Mouse (Mus musculus) urinary bladder, postnatal 4 days (tissue): ENCODE data around the gene Gfm1.

Source experiments
- DNase-seq, 2 experiments: peaks; one replicate each; pipeline ENCODE4 v3.0.0; 2021 to 2022; ENCODE audit warnings: low spot score in 2 of 2

The Gfm1 gene

DNA sequence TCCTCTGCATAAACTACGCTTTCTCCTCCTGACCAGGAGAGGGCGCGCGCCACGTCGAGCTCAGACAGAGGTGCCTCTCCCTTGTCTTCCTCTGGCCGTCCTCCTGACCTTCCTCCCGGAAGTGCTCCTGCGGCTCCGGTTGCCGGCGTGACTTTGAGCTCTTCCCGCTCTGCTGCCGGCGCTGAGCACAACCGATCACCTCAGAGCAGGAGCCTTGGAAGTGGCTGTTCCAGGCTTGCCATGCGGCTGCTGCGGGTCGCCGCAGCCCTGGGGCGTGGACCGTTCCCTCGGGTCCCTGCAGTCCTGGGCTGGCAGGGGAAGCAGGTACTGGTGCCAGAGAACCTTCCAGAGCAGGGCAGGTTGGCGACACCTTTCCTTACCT lies at the start of gene Gfm1:
TSS of gene Gfm1 (plus strand) at position 98 of the 382 bp plus-strand sequence.
- peak; percentile 79 to 88 for DNase-seq

DNA sequence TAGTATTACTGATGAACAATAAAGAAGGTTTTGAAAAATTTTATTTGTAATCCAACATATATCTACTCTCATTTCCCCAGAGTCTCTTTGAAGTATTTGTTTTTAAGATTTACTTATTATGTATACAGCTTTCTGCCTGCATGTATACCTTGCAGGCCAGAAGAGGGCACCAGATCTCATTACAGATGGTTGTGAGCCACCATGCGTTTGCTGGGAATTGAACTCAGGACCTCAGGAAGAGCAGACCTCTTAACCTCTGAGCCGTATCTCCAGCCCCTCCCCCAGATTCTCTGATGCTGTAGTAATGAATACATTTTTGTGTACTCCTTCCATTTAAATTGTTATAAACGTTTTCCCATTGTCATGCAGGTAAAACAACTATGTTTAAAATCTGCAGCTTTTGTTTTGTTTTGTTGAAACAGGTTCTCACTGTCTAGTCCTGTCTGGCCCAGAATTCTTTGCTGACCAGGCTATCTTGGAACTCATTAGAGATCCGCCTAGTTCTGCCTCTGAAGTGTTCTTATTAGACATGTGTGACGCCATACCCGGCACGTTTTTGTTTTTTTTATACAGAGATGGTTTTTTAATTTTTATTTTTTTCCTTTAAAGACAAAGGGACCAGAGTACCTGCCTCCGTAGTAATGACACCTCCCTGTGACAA lies 428 bp upstream of the Gfm1 start:
- DNase-seq, result no peak

DNA sequence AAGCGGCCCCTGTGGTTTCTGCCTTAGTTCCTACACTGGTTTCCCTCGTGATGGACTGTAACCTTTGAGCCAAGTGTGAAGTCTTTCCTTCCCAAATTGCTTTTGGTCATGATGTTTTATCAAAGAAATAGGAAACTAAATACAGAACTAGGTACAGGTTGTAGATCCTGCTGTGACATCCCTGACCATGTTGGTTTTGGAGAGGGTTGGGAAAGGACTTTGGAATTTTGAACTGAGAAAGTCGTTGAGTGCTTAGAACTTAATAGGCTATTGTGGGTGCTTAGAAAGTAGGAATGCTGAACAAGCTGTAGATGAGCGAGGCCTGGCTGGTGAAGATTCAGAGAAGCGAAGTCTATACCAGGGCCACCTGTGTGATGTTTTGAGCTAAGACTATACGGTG lies 4.1 kb downstream of the Gfm1 start:
- no peak for DNase-seq

DNA sequence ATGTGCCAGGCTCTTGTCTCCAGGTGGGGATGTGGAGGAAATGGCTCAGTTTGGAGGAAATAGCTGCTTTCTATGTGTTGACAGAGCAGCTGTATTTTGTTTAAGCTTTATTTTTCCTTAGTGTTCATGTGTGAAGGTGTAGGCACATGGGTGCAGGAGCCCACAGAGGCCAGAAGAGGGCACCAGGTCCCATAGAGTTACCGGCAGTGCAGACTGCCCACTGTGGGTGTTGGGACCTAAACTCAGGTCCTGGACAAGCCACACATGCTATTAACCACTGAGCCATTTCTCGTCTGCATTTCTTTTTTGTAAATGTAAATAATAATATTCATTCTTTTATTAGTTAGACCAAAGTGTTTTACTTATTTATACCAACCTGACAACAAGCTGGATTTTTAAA lies 17.2 kb downstream of the Gfm1 start:
- DNase-seq, result no peak

DNA sequence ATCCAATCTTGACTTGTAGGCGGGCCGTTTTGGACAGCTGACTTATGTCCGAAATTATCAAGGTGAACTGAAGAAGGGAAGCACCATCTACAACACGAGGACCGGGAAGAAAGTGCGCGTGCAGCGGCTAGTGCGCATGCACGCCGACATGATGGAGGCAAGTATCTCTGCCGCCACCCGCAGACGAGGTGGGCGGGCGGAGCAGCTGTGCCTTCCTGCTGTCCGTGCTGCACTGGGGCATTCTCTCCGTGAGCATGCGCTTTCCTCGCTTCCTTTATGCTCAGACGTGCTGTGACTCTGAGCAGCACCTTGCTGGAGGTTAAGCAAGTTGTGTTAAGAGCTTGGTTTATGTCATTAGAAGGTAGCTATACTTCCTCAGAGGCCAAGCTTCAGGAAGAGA lies 19.8 kb downstream of the Gfm1 start:
- no peak for DNase-seq

DNA sequence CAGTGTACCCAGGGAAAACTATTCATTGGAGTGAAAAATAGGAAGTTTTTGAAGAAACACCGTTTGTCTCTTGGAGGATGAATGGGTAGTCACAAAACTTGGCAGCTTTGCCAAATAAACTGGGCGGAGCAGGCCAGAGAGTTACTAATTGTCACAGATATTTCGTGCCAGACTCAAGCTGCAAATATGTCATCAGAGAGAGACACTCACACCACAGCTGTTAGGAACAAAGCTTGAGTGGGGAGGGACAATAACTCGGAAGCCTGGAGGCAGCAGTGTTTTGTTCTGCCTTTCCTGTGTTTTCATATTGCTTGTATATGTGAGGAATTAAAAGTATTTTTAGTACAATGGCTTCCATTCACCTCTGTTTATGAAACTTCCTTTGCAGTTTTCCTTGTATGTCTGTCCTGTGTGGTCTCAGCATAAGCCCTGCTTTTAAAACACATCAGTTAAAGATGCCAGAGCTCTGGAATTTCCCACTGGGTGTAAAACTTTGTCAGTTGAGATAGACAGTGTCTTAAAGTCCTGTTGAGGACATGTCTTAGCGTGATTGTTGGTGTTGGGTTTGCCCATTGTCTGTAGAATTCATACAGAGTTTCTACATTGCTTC lies 20.8 kb downstream of the Gfm1 start:
- no peak for DNase-seq

DNA sequence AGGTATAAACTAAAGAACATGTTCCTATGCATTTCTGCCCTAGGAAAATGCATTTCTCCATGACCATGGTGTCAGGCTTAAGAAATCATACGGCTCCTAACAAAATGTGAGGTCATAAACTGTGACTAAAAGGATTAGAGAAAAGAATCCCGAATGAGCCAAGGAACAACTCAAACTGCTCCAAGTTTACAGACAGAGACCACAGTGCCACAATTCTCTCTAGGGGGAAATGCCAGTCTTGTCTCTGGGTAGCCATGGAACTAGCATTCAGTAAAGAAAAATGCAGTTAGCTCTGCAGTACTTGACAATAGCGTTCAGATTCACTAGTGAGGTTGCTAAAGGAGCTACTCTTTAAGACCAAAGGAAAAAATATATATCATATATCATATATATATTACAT lies 30.0 kb downstream of the Gfm1 start:
- no peak for DNase-seq

DNA sequence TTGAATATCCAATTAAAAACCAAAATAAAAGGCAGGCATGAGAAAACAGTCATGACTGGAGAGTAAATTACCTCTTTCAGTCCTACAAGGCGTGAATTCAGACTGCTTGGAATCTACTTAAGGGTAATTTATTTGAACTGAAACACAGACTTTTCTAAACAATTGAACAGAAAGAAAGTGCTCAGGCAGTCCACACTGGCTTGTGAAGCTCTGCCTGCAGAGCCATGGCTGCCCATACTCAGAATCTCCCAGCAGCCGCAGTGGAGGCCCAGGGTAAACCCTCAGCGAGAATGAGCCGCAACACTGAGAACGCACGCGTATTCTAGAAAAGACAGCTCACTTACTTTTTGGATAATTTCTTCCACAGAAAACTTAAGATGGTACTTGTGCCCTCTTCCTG lies 32.1 kb downstream of the Gfm1 start:
- no peak for DNase-seq

DNA sequence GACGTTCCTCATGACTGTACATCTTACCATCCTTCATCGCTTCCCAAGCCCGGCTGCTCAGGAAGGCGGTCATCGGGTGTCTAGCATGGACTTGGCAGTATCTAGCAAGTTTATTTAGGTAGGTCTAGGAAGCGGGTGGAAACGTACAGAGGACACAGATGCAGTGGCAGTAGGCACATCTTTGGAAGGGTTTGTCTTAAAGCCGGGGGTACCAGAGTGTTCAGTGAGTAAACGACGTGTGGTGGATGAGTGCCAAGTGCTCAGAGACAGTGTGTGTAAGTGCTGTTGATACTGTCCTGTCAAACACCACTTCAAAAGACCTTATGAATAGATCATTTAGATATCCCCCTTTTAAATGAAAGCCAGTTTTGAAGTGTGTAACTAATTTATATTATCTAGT lies 32.7 kb downstream of the Gfm1 start:
- DNase-seq, result no peak

DNA sequence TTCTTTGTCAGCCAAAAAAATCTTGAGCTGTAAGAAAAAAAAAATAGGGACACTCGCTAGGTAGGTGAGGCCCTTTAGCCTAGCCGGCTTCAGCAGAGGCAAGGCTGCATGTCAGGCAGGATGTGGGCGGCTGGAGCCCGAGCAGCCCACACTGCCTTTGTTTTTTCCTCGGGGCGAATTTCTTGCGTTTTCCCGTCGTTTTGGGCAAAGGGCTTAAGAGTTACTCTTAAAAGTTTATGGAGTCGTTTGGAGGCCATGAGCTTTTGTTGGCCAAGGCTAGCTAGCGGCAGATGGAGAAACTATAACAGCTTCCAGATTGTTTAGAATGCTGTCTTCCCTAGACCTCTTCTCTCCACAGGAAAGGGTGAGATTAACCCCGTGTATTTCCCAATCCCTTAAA lies 33.1 kb downstream of the Gfm1 start:
- no peak for DNase-seq

DNA sequence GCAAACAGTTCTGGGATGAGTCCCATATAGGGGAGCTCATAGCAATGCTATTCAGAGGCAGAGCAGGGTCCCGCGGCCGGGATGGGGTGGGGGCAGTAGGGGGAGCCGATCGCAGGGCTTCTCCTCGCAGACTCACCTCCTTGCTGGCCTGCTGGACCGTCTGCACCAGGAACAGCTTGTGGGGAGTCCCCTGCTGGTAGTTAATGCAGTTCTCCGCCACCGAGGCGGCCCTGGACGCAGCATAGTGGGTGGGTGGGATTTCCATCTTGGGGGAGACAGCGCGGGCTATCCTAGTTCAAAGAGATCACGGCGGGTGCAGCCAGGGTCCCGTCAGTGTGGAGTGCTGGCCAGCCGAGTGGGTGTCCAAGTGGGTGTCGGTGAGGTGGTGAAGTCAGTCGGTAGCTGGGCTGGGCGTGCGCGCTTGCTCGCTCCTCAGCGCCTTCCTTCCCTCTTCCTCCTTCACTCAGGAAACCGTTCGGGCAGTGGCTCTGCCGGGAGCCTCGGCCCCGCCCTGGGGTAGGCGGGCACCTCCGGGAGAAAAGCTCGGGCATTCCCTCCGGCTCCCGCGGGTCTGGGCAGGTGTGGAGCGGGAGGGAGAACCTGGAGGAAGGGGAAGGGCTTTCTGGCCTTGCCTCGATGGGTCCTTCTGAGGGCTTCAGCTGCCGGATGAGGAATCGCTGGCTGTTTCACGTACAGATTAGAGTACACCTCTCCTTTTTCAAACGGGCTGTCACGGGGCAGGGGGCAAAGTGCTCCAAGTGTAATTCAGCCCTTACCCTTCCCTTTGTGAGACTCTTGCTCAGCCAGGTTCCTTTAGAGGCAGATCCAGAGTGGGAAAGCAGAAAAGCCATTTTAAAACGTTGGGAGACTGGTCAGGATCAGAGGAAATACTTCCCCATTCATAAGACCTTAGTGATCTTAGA lies 33.8 kb downstream of the Gfm1 start, which contains the start of gene Lxn:
TSS of gene Lxn (minus strand) at position 477 of the 923 bp plus-strand sequence.
- DNase-seq, result peak; percentile 57 to 71

DNA sequence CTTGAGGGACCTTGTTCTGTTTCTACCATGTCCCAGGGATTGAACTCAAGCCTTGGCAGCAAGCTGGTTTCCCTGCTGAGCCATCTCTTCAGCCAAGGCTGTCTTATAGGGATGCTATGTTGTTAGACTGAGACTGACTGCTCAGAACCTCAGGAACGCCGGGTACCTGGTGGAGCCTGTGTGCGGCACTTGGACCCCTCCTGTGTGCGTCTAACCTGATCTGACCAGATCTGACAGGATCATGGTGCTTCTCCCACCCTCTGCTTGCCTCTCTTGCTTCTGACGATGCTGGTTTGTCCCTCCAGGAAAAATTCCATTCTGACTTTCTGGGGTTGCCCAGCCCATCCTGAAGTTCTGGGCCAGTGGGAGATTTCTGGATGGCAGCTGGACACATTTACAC lies 36.7 kb downstream of the Gfm1 start:
- no peak for DNase-seq

DNA sequence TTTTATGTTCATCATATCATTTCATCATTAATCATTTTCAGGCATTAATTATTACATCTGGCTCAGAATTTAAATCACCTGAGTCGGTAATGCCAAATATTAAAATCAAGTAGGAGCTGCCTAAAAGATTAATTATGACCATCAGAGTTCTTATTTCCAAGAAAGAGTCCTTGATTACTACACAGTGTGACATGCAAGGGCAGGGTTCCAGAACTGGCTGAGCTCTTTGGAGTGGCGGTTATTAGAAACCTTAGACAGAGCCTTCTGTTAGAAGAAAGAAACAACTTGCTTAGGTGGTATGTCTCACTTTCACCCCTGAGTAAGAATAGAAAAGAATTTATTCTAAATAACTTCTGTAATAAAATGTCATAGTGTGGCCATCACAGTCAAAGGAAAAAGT lies 37.4 kb downstream of the Gfm1 start:
- no peak for DNase-seq

DNA sequence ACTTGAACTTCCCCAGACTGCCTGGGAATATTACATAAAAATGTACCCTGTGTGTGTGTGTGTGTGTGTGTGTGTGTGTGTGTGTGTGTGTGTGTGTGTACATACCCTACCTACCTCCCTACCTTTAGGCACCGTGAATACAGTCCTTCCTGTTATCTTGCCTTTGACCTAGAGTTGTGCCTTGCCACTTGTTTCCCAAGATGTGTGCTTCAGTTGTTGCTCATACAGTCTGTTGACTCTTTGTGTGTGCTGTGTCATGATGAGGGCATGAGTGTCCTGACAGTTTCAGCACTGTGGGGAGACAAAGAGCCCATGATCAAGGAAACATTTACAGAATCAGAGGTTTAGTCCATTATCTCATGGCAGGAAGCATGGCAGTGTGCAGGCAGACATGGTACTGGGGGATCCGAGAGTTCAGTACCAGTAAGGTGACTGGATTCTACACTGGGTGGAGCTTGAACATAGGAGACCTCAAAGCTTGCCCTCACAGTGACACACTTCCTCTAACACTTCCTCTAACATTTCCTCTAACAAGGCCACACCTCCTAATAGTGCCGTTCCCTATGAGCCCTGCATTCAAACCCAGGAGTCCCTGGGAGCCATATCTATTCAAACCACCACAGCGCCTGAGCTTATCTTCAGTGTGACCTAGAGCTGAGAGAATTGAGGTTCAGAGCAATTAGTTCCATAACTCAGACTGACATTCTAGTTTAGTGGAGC lies 41.7 kb downstream of the Gfm1 start:
- no peak for DNase-seq

DNA sequence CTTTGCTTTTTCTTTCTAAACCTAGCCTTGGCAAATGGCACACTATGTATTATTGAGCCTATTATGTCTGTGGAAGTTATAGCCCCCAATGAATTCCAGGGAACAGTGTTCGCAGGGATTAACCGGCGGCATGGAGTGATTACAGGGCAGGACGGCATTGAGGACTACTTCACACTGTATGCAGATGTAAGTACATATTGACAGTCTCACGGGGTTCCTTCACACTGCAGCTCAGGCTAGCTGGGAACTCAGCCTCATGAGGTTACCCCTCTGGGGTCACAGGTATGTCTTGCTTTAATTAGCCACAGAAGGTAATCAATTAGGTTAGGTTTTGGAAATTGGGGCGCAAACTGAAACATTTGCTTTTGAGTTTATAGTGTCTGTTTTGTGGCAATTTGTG lies 43.5 kb downstream of the Gfm1 start:
- DNase-seq, result no peak

DNA sequence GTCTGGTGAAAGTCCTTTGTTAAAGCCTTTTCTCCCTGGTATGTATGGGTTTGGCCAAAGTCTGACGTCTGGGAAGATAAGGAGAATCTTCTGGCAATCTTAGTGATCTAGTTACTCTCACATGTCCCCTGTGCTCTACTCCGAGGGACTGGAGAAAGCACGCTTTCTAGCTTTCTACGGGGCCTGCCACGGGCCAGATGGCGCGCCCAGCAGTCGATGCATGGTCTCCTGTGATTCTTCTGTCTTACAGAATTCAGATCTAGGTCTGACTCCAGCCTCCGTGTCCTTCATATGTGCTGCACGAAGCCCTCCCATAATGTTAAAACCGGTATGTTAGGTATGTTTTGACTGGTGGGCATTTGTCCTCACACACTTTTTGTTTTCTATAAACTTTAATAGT lies 49.9 kb downstream of the Gfm1 start:
- DNase-seq, result peak in 1 of 2 experiments; percentile 48

DNA sequence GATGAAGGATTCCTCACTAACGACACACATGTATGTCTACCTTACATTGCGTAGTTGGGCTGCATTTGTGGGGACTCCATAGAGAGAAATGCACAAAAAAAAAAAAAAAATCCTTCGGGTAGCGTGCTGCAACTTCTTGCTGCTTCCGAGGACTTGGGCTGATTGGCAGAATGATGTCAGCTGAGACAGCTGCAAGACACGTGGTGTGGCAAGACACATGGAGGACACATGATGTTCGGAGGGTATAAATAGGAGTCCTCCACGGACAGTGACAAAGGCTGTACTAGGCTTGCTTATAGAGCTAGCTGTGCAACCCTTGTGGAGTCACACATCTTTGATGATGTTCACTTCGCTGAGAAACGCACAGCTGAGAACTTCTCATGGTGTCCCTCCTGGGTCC lies 52.5 kb downstream of the Gfm1 start:
- DNase-seq, result peak in 1 of 2 experiments; percentile 49

DNA sequence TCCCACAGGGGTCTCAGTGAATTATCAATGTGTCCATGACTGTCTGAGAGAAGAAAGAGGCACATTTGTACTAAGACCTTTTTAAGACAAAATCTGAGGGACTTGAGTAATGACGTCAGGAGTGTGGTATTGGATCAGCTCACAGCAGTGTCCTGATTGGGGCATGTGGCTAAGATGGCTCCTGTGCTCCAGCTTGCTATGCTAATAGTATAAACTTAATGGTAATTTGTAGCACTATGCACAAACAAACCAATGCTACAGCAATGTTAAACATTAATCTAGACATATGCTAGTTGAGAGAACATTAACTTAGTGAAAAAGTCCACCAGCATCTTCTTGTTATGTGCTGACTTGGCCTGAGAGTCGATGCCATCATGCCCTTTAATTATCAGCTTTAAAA lies 55.3 kb downstream of the Gfm1 start:
- no peak for DNase-seq

DNA sequence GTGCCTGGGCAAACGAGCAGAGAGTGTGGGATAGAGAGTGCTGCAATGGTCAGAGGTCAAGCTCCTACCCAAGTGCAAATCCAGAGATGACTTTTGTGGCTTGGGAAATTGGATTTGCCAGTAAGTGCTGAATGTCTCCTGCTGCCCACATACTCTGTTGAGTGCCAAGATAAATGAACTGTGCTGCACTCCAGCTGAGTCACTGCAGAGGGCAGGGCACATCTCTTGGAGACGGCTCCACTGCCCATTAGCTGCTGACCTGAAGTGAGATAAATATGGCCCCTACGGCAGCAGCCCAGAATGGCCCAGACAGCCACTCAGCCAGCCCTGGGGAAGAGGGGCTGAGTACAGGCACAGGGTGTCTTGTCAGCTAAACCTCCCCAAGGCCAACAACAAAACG lies 60.3 kb downstream of the Gfm1 start:
- DNase-seq, result no peak

DNA sequence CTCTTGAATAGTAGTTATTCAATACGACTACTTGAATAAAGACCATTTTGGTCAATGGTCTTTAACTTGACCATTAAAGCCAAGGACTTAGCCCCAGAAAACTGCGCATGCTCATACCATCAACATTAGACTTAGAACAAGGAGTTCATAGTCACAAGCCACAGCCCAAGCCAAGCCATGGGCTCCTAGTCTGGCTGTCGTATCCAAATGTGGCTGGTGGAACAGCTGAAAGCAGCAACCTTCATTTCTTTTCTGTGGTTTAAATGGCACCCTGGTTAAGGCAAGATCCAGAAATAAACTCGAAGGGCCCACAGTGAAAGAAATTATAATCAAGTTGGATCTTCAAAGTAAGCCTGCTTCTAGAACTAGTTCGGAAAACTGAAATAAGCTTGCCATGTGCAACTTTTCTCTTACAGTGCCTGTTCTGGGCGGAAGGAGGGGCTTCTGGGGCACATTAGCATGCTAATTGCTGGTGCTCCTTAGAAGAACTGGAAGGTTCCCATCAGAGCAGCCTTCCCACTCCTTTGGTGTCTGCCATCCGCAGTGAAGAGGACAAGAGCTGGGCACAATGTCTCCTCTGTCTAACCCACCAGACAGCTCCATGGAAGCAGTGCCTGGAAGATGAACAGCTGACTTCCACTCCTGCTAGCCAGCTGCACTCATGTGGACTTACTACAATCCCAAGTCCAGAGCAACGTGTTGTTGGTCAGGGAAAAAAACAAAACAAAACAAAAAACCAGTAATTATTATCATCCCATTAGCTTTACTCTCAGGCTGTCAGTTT lies 62.4 kb downstream of the Gfm1 start:
- no peak for DNase-seq

DNA sequence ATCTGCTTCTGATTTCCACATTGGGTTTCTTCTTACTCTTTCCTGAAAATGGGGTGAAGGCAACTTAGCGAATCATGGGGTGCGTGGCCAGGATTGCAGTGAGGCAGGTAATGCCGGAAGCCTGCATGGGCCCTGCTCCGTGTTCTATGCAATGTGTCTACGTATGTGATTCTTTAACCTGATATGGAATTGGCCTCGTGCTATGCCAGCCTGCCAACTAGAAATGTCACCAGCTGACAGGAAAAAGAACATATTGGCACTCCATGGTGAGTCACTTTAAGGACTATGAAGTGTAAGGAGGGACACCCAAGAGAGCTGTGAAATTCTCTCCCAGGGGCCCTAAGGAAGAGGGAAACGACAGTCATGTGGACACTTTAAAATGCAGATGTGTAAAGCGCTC lies 63.2 kb downstream of the Gfm1 start:
- no peak for DNase-seq
